Mouse (Mus musculus) limb, embryonic 14.5 days (tissue): ENCODE data around the gene Ehd2. TPM values are rescaled to one million over a fixed set of nuclear protein-coding genes. Genes with fewer than 3 reads are reported as not detected.

ENCODE experiments used
- ATAC-seq: fragments of 200-750 bp; cut with Nextera tagmentation; 2 replicates; pipeline ENCODE4 v1.8.0; 2017; ENCODE audit warnings: low read depth, moderate number of reproducible peaks, moderate TSS enrichment; ENCODE audit not compliant: low FRiP score
- DNase-seq: peaks from one replicate; pipeline ENCODE4 v3.0.0-alpha.2; 2015; ENCODE audit warnings: low spot score
- H3K27ac ChIP-seq: fragments of 300-500 bp; sonication (generic); replicated peaks from 2 replicates; pipeline ENCODE4 v1.5.1; 2014; ENCODE audit warnings: low read depth, mild to moderate bottlenecking, low read length, moderate library complexity, mixed read lengths
- H3K27me3 ChIP-seq: fragments of 300-500 bp; sonication (generic); 2 replicates; pipeline ENCODE4 v1.6.1; 2014; ENCODE audit warnings: low read length, mixed read lengths; ENCODE audit not compliant: control insufficient read depth, insufficient read depth
- H3K36me3 ChIP-seq: fragments of 300-500 bp; sonication (generic); 2 replicates; pipeline ENCODE4 v1.6.1; 2014; ENCODE audit warnings: mild to moderate bottlenecking, low read length, moderate library complexity, mixed read lengths; ENCODE audit not compliant: control insufficient read depth, insufficient read depth
- H3K4me1 ChIP-seq: fragments of 300-500 bp; sonication (generic); 2 replicates; pipeline ENCODE4 v1.6.1; 2014; ENCODE audit warnings: antibody characterized with exemption, low read length, mixed read lengths; ENCODE audit not compliant: control insufficient read depth, insufficient read depth
- H3K4me2 ChIP-seq: fragments of 300-500 bp; sonication (generic); replicated peaks from 2 replicates; pipeline ENCODE4 v1.6.1; 2014; ENCODE audit warnings: low read depth, mild to moderate bottlenecking, low read length, moderate library complexity; ENCODE audit not compliant: severe bottlenecking
- H3K4me3 ChIP-seq: fragments of 300-500 bp; sonication (generic); replicated peaks from 2 replicates; pipeline ENCODE4 v1.5.1; 2014; ENCODE audit warnings: low read length
- H3K9ac ChIP-seq: fragments of 300-500 bp; sonication (generic); 2 replicates; pipeline ENCODE4 v1.6.1; 2014; ENCODE audit warnings: mild to moderate bottlenecking, low read depth, low read length, moderate library complexity; ENCODE audit not compliant: severe bottlenecking
- H3K9me3 ChIP-seq: fragments of 300-500 bp; sonication (generic); 2 replicates; pipeline ENCODE4 v1.6.1; 2016; ENCODE audit warnings: low read length; ENCODE audit not compliant: control insufficient read depth
- POLR2A ChIP-seq: fragments of 200-500 bp; IDR thresholded peaks from 2 replicates; pipeline ENCODE4 v1.8.0; 2012; ENCODE audit warnings: inconsistent platforms, mild to moderate bottlenecking, moderate library complexity, borderline replicate concordance; ENCODE audit not compliant: insufficient read depth, insufficient read length; ENCODE audit errors: extremely low read depth
- WGBS: fragments of 180-500 bp; shearing (Covaris S2); extraction: QIAGEN DNeasy Blood & Tissue Kit; methylation state at CpG from one replicate; pipeline ENCODE4 v1.1.7; 2014; 5-methylcytosine and 5-hydroxymethylcytosine counted together
- polyA plus RNA-seq, 2 experiments: library from polyadenylated mRNA; depleted of rRNA in 1 of 2; stranded (reverse) in 1 of 2; unstranded in 1 of 2; fragments of >200 nt; fragmentation: Nextera tagmentation in 1 of 2; extraction: Ambion mirVana in 1 of 2; gene quantifications; 2 replicates each; pipeline versions ENCODE4 v1.2.1 to v1.2.3; 2012 to 2014

Gene Ehd2
- polyA plus RNA-seq, 2 experiments, result 47.6 to 49.3 TPM

DNA sequence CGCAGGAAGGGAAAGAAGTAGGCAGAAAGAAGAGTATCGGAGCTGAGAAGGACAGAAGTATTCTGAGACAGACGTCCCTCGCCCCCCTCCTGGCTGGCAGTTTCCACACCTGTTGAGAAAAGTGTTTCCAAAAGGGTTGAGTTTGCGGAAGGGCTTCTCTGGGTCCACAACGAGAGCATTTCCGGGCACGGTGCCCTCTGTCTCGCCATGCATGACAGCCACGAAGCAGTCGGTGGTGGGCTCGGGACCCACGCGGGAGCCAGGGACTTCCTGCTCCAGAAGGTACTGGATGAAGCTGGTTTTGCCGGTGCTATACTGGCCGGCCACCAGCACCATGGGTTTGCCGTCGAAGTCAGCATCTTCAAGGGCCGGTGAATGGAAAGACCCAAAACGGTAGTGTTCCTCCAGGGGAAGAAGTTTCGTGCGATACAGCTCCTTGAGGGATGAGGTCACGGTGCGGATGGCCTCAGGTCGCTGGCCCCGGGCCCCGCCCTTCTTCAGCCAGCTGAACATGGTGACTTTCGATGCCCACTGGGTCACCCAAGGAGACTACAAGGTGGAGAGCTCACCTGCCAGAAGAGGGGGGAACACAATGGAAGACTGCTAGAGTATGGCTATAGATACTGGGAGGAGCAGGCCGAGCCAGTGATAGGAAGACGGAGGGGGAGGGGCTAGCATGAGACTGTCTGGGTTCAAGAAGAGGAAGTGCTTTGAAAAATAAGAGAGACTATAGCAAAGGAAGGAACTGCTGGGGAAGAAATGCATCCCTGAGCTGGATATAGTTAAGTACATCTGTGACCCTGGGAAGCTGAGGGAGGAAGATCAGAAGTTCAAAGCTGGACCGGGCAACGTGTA, 3.3 kb downstream of the Ehd2 start:
- Histone ChIP-seq H3K36me3 (no peaks in the 10 kb centered on the region), H3K4me2 (peak overlapping the region; percentile 17; the same call in 1 of the 2 replicates), H3K4me1 (peaks cover 29% of the 10 kb centered on the region), H3K27me3 (no peaks in the 10 kb centered on the region), H3K9me3 (no peaks in the 10 kb centered on the region), H3K9ac (no peak overlapping the region), H3K27ac (peak overlapping the region; percentile 89; the same call in 1 of the 2 replicates), H3K4me3 (no peak overlapping the region)
- no peak for DNase-seq
- ATAC-seq, result no peak
- 83% methylated on average over 32 of the region's 32 CpGs for WGBS
- no peak for TF ChIP-seq POLR2A

DNA sequence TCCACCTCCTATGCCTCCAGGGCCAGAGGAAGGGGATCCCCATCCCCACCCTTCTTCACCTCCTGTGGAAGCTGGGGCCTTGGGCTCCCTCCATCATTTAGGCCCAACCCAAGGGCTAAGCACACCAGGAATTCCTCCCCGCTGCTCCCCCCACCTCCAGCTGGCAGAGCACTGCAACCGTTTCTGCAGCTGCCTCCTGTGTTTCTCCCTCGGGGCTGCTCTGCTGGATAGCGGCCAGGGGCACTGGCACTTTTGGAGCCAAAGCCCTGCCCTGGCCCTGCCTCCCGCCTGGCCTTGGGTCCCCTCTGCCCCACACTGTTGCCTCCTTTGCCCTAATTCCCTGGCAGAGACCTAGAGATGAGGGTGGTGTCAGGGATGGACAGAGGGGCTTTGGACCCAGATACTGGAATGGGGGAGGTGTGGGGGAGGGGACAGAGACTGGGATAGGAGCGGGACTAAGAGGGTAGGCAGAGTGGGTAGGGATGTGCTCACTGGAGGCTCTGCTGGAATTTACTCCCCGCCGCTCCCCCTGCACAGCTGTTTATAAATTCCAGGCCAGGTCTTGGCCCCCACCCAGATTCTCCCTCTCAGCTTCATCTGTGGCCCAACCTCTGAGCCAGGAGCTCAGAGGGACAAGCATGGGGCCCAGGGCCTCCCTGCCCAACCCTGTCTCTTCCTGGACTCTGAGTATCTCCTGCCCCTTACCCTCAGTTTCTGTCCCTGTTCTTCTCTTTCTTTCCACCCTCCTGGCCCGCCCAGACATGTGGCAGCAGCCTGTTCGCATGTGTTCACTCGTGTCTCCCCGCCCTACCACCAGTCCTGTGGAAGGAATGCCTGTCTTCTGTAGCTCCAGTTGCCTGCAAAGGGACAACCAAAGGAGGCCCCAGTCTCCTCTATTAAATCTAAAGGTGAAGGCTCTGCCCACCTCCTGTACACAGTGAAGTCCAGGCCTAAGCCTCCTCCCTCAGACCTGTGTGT, 4.8 kb downstream of the Ehd2 start:
- H3K4me1 ChIP-seq, result peaks cover 29% of the 10 kb centered on the region
- H3K9ac ChIP-seq, result peak overlapping the region; percentile 38; the same call in 1 of the 2 replicates
- peak; percentile 84 for ATAC-seq
- peak overlapping the region; percentile 32 for H3K4me2 ChIP-seq
- no peaks in the 10 kb centered on the region for H3K9me3 ChIP-seq
- TF ChIP-seq POLR2A, result no peak
- peak; percentile 90 for DNase-seq
- 14% methylated on average over 12 of the region's 12 CpGs for WGBS
- no peak overlapping the region for H3K4me3 ChIP-seq
- peak overlapping the region; percentile 89 for H3K27ac ChIP-seq
- H3K27me3 ChIP-seq, result no peaks in the 10 kb centered on the region
- peaks cover 7% of the 10 kb centered on the region for H3K36me3 ChIP-seq

GRCm38 (mm10) chr7:15961798-15962197, 5.6 kb downstream of the Ehd2 start:
- ATAC-seq, result no peak
- Histone ChIP-seq H3K27me3 (no peaks in the 10 kb centered on the region), H3K27ac (peak overlapping the region; percentile 89), H3K9ac (no peak overlapping the region), H3K36me3 (peaks cover 15% of the 10 kb centered on the region), H3K4me1 (peaks cover 29% of the 10 kb centered on the region), H3K9me3 (no peaks in the 10 kb centered on the region), H3K4me2 (peak overlapping the region; percentile 32), H3K4me3 (no peak overlapping the region)
- WGBS, result 76% methylated on average over 7 of the region's 7 CpGs
- no peak for DNase-seq
- TF ChIP-seq POLR2A, result no peak

DNA sequence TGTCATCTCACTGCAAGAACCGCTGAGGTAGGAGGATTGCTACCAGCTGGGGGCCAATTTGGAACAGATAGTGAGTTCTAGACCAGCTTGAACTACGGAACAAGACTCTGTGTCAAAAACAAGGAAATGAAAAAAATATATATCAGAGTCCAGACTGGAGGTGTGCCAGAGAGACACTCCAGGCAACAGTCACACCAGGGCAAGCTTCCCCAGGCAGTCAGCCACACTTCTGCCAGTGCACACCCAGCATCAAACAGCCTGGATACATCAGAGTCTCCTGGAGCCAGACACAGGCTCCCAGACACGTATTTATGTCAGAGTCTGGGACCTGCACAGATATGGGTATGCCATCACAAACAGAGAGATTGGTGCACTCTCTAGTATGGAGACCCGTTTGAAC, 6.1 kb downstream of the Ehd2 start:
- Histone ChIP-seq H3K27ac (peak overlapping the region; percentile 89; the same call in 1 of the 2 replicates), H3K9ac (no peak overlapping the region), H3K4me2 (no peak overlapping the region), H3K27me3 (no peaks in the 10 kb centered on the region), H3K9me3 (no peaks in the 10 kb centered on the region), H3K36me3 (peaks cover 20% of the 10 kb centered on the region), H3K4me3 (no peak overlapping the region), H3K4me1 (peaks cover 29% of the 10 kb centered on the region)
- DNase-seq, result no peak
- no peak for ATAC-seq
- WGBS, result 49% methylated on average over 4 of the region's 4 CpGs
- TF ChIP-seq POLR2A, result no peak

DNA sequence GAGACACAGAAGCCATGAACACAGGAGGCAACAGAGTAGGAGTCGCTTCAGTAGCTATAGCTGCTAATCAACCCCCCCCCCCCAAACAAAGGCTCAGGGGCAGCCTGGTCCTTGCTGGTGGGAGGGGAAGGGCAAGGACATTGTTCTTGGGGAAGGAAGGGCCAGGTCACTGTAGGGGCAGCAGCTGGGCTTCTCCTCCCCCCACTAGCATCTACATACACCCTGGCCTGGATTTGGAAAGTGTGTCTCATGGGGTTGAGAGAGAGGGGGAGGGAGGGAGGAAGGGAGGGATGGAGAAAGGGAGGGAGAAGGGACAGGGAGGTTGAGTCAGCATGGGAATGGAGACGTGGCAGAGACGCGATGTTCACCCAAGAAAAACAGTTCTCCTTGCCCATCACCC, 6.7 kb downstream of the Ehd2 start:
- H3K27me3 ChIP-seq, result no peaks in the 10 kb centered on the region
- TF ChIP-seq POLR2A, result no peak
- no peak overlapping the region for H3K4me3 ChIP-seq
- WGBS, result 50% methylated on average over 4 of the region's 4 CpGs
- H3K4me1 ChIP-seq, result peaks cover 29% of the 10 kb centered on the region
- DNase-seq (no peak), ATAC-seq (no peak)
- peaks cover 21% of the 10 kb centered on the region for H3K36me3 ChIP-seq
- H3K27ac ChIP-seq, result no peak overlapping the region
- no peak overlapping the region for H3K9ac ChIP-seq
- no peaks in the 10 kb centered on the region for H3K9me3 ChIP-seq
- no peak overlapping the region for H3K4me2 ChIP-seq
